In the genomic region with DNA sequence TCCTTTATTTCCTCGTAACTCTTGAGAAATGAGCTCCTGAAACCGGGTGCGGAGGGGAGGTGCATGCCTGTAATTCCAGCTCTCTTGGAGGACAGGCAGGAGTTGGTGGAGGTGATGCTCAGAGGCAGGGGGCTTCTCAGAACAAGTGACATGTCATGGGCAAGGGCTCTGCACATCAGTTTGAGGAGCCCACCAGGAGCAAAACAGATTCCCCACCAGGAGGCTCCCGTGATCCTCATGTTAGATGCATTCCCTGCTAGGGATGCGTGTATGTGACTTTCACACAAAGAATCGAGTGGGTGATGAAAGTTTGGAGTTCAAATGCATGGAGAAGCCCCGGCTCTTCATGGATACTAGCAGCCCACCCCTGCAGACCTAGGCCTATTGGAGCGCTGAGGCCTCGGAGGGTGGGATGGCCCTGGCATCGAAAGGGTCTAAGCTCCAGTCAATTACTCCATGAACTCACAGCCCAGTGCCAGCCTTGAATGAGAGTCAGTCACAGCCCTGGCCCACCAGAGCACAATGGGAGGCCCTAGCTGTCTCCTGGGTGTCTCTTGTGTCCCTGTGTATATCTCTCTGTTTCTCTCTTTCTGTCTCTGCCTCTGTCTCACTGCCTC, we compare ENCODE assay signal across 10 mouse cellular contexts.
A peak's percentile ranks its signal among the peaks of the same experiment; 100 is the strongest.
DNase-seq lines count a peak whose midpoint lies in the region; ATAC-seq and TF ChIP-seq lines count a peak whose summit lies in the region.
"Had no signal": no experiment of that assay in that cellular context is flagged by ENCODE, and none has a peak within 500 bp of the region (broad histone marks: within the 10 kb centered on the region; RNA-seq: fewer than 3 reads in every experiment).

No protein-coding gene starts in this region.

- peaks cover 15% of the 10 kb centered on the region for H3K27me3 ChIP-seq in kidney, embryonic 16.5 days (ENCODE audit: insufficient read depth, low read length)
- peaks cover 27% of the 10 kb centered on the region for H3K27me3 ChIP-seq in hindbrain, embryonic 10.5 days (ENCODE audit: insufficient read depth, poor library complexity, severe bottlenecking)
- H3K27me3 ChIP-seq in midbrain, embryonic 15.5 days (replicated peaks), result peaks cover 3% of the 10 kb centered on the region; the same call in 1 of the 2 replicates
- H3K27me3 ChIP-seq in heart, embryonic 11.5 days (ENCODE audit: control insufficient read depth, insufficient read depth, low read length), result peaks cover 21% of the 10 kb centered on the region

- 41% methylated on average over 10 of the region's 10 CpGs for WGBS in kidney, embryonic 16.5 days
- 22% methylated on average over 10 of the region's 10 CpGs for WGBS in hindbrain, embryonic 10.5 days
- 18% methylated on average over 10 of the region's 10 CpGs for WGBS in midbrain, embryonic 15.5 days
- 40% methylated on average over 10 of the region's 10 CpGs for WGBS in heart, embryonic 11.5 days (ENCODE audit: insufficient replicate concordance)

- no peak overlapping the region for H3K4me3 ChIP-seq in kidney, embryonic 16.5 days (ENCODE audit: low read length)
- peak overlapping the region; percentile 43; the same call in 1 of the 2 replicates for H3K4me3 ChIP-seq in hindbrain, embryonic 10.5 days
- H3K4me3 ChIP-seq in midbrain, embryonic 15.5 days, result no peak overlapping the region
- H3K4me3 ChIP-seq in heart, embryonic 11.5 days (ENCODE audit: low read depth, low read length), result no peak overlapping the region
- H3K4me3 ChIP-seq: heart, embryonic 10.5 days; liver, embryonic 15.5 days had no signal

- TF ChIP-seq CTCF in brain, embryonic 14.5 days (IDR thresholded peaks at IDR 0.05; ENCODE audit: borderline replicate concordance, extremely low read depth, insufficient read depth, insufficient read length), result peak; percentile 46; the same call in 1 of the 2 replicates

- ATAC-seq in kidney, embryonic 16.5 days (ENCODE audit: low FRiP score, low TSS enrichment), result no peak
- ATAC-seq in midbrain, embryonic 15.5 days (replicated peaks), result peak; percentile 45; the same call in 1 of the 2 replicates
- no peak for ATAC-seq in heart, embryonic 11.5 days (replicated peaks; ENCODE audit: insufficient number of reproducible peaks, low FRiP score, low TSS enrichment)
- ATAC-seq in activated CD4-positive, CD25-positive, alpha-beta regulatory T cell, adult 4 months, result no peak

- H3K27ac ChIP-seq in kidney, embryonic 16.5 days (ENCODE audit: low read length), result no peak overlapping the region
- peak overlapping the region; percentile 82 for H3K27ac ChIP-seq in hindbrain, embryonic 10.5 days
- H3K27ac ChIP-seq in midbrain, embryonic 15.5 days, result peak overlapping the region; percentile 61
- H3K27ac ChIP-seq in heart, embryonic 11.5 days (ENCODE audit: low read depth, low read length), result no peak overlapping the region
- H3K27ac ChIP-seq: heart, embryonic 10.5 days; liver, embryonic 15.5 days had no signal

- H3K4me2 ChIP-seq in kidney, embryonic 16.5 days (replicated peaks; ENCODE audit: low read depth, low read length), result peak overlapping the region; percentile 3; the same call in 1 of the 2 replicates
- H3K4me2 ChIP-seq in midbrain, embryonic 15.5 days, result peak overlapping the region; percentile 38
- H3K4me2 ChIP-seq in heart, embryonic 11.5 days, result no peak overlapping the region
- H3K4me2 ChIP-seq: liver, embryonic 15.5 days had no signal

- H3K9me3 ChIP-seq in kidney, embryonic 16.5 days (ENCODE audit: low read length), result no peaks in the 10 kb centered on the region
- 0 out of 2 replicates have a peak, but pooled peaks cover 2% of the 10 kb centered on the region for H3K9me3 ChIP-seq in hindbrain, embryonic 10.5 days
- no peaks in the 10 kb centered on the region for H3K9me3 ChIP-seq in midbrain, embryonic 15.5 days
- no peaks in the 10 kb centered on the region for H3K9me3 ChIP-seq in heart, embryonic 11.5 days (replicated peaks; ENCODE audit: control insufficient read depth, low read length)
- H3K9me3 ChIP-seq: heart, embryonic 10.5 days; liver, embryonic 15.5 days had no signal

- H3K4me1 ChIP-seq in kidney, embryonic 16.5 days (ENCODE audit: insufficient read depth, low read length), result peaks cover 8% of the 10 kb centered on the region; the same call in 1 of the 2 replicates
- peaks cover 46% of the 10 kb centered on the region for H3K4me1 ChIP-seq in hindbrain, embryonic 10.5 days (replicated peaks)
- peaks cover 21% of the 10 kb centered on the region for H3K4me1 ChIP-seq in midbrain, embryonic 15.5 days
- no peaks in the 10 kb centered on the region for H3K4me1 ChIP-seq in heart, embryonic 11.5 days (ENCODE audit: control insufficient read depth, insufficient read depth, low read length)
- H3K4me1 ChIP-seq: liver, embryonic 15.5 days had no signal

- no peaks in the 10 kb centered on the region for H3K36me3 ChIP-seq in kidney, embryonic 16.5 days (ENCODE audit: insufficient read depth, low read length)
- H3K36me3 ChIP-seq in hindbrain, embryonic 10.5 days, result no peaks in the 10 kb centered on the region
- no peaks in the 10 kb centered on the region for H3K36me3 ChIP-seq in midbrain, embryonic 15.5 days (replicated peaks)
- no peaks in the 10 kb centered on the region for H3K36me3 ChIP-seq in heart, embryonic 11.5 days (ENCODE audit: control insufficient read depth, insufficient read depth, low read length)
- H3K36me3 ChIP-seq: heart, embryonic 10.5 days; liver, embryonic 15.5 days had no signal

- H3K9ac ChIP-seq in kidney, embryonic 16.5 days (replicated peaks; ENCODE audit: low read length), result no peak overlapping the region
- no peak overlapping the region for H3K9ac ChIP-seq in midbrain, embryonic 15.5 days
- H3K9ac ChIP-seq in heart, embryonic 11.5 days (ENCODE audit: low read depth, low read length), result no peak overlapping the region
- H3K9ac ChIP-seq: liver, embryonic 15.5 days had no signal

- TF ChIP-seq POLR2A in brain, embryonic 14.5 days (IDR thresholded peaks at IDR 0.05; ENCODE audit: borderline replicate concordance, extremely low read depth, insufficient read depth, insufficient read length, poor library complexity, severe bottlenecking), result no peak

- no peak for DNase-seq in kidney, postnatal 14 days
- DNase-seq in brain, embryonic 14.5 days (ENCODE audit: low read depth), result peak; percentile 74
- peak; percentile 55 for DNase-seq in hindbrain, embryonic 10.5 days (ENCODE audit: low spot score)
- DNase-seq in spleen, postnatal 36 days (ENCODE audit: low spot score in 2 of 2), result no peak

Comparison
In these comparisons a context has a peak if more than half of its experiments do, and no peak if none do; other contexts are left out.
1. H3K27ac ChIP-seq: peak in hindbrain, embryonic 10.5 days (single experiment) and midbrain, embryonic 15.5 days (single experiment); none in kidney, embryonic 16.5 days (single experiment) and heart, embryonic 11.5 days (single experiment).
2. DNase-seq: peak in brain, embryonic 14.5 days (single experiment) and hindbrain, embryonic 10.5 days (single experiment); none in kidney, postnatal 14 days (single experiment) and spleen, postnatal 36 days (0 of 2).